19 mouse cellular contexts compared by ENCODE assay signal in the genomic region with DNA sequence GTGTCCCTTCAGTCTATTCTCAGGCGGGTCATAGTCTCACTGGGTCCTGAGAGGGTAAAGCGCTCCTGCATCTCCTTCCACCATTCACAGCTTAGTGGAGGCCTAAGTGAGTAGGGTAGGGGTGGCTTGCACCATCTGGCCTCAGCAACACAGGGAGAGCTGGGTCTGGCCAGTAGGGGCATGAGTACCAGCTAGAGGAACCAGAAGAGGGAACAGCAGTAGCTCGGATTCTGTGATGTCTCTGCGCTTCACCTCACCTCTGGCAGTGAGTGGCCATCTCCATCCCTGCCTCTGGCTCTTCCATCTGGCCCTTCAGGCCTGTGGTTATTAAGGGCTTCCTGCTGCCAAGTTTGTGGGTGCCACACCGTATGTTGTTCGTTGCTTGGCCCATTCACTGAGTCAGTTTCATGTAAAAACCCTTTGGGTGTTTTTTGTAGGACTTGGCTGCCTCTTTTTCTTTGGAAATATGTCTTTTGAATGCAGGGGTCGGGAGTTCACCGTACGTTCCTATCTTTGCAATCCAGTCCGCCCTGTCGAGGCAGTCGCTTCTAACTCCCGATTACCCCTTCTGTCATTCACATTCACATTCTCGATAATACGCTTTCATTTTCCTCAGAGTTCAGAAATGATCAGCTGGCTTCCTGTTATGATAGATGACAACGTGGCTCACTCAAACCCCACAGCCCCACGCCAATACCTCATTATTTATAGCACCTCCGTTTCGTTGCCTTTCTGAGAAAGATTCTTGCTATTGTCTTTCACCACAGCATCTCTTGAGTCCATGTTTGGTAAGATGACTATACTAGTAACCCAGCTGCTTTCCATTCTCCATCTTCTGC.
DNase-seq lines count a peak whose midpoint lies in the region; ATAC-seq and TF ChIP-seq lines count a peak whose summit lies in the region.
"Had no signal": no experiment of that assay in that cellular context is flagged by ENCODE, and none has a peak within 500 bp of the region (broad histone marks: within the 10 kb centered on the region; RNA-seq: fewer than 3 reads in every experiment).

No protein-coding gene starts in this region.

- no peak for TF ChIP-seq CTCF in kidney, adult 2 months (conservative IDR thresholded peaks at IDR 0.05; ENCODE audit: insufficient read depth, insufficient read length, low read depth, low read length)

- no peak overlapping the region for H3K9ac ChIP-seq in hindbrain, embryonic 16.5 days (ENCODE audit: low read depth, low read length)
- no peak overlapping the region for H3K9ac ChIP-seq in hindbrain, embryonic 11.5 days (ENCODE audit: low read depth, low read length)
- no peak overlapping the region for H3K9ac ChIP-seq in midbrain, embryonic 13.5 days (replicated peaks)
- no peak overlapping the region for H3K9ac ChIP-seq in midbrain, embryonic 15.5 days
- H3K9ac ChIP-seq: embryonic facial prominence, embryonic 13.5 days; limb, embryonic 13.5 days; liver, embryonic 15.5 days had no signal

- TF ChIP-seq POLR2A in kidney, adult 2 months (IDR thresholded peaks at IDR 0.05; ENCODE audit: low read depth, low read length), result no peak

- H3K4me2 ChIP-seq in hindbrain, embryonic 16.5 days (ENCODE audit: low read length), result no peak overlapping the region
- no peak overlapping the region for H3K4me2 ChIP-seq in hindbrain, embryonic 11.5 days (replicated peaks; ENCODE audit: low read depth, low read length)
- H3K4me2 ChIP-seq in midbrain, embryonic 13.5 days (replicated peaks), result no peak overlapping the region
- H3K4me2 ChIP-seq in midbrain, embryonic 15.5 days, result no peak overlapping the region
- H3K4me2 ChIP-seq: embryonic facial prominence, embryonic 13.5 days; heart, embryonic 11.5 days; limb, embryonic 13.5 days; liver, embryonic 15.5 days had no signal

- DNase-seq in hindbrain, embryonic 11.5 days (ENCODE audit: low spot score), result no peak
- no peak for DNase-seq in kidney, adult 2 months
- no peak for DNase-seq in gastrocnemius, adult 18-20 months (ENCODE audit: low spot score)
- DNase-seq: adrenal gland, postnatal 14 days; cerebellum, adult 18-20 months; gastrocnemius, postnatal 14 days; heart, postnatal 14 days; kidney, postnatal 14 days; lung, postnatal 14 days; thymus, postnatal 36 days had no signal

- ATAC-seq in hindbrain, embryonic 16.5 days, result peak; percentile 49; the same call in 1 of the 2 replicates
- ATAC-seq in hindbrain, embryonic 11.5 days (ENCODE audit: low FRiP score), result no peak
- ATAC-seq in midbrain, embryonic 13.5 days, result 0 out of 2 replicates have a peak, but pooled peaks have one; percentile 17
- ATAC-seq in midbrain, embryonic 15.5 days (replicated peaks), result no peak
- ATAC-seq in activated CD4-positive, CD25-positive, alpha-beta regulatory T cell, adult 4 months, result peak; percentile 84

- no peak overlapping the region for H3K27ac ChIP-seq in hindbrain, embryonic 16.5 days (ENCODE audit: low read depth, low read length)
- no peak overlapping the region for H3K27ac ChIP-seq in hindbrain, embryonic 11.5 days (ENCODE audit: low read depth, low read length)
- no peak overlapping the region for H3K27ac ChIP-seq in midbrain, embryonic 13.5 days
- no peak overlapping the region for H3K27ac ChIP-seq in midbrain, embryonic 15.5 days
- H3K27ac ChIP-seq in kidney, adult 2 months (ENCODE audit: insufficient read depth, low read depth, low read length), result no peak overlapping the region
- H3K27ac ChIP-seq: embryonic facial prominence, embryonic 13.5 days; limb, embryonic 13.5 days; liver, embryonic 15.5 days had no signal

- 86% methylated on average over 19 of the region's 19 CpGs for WGBS in hindbrain, embryonic 16.5 days
- 94% methylated on average over 19 of the region's 19 CpGs for WGBS in hindbrain, embryonic 11.5 days
- 92% methylated on average over 19 of the region's 19 CpGs for WGBS in midbrain, embryonic 13.5 days
- 87% methylated on average over 19 of the region's 19 CpGs for WGBS in midbrain, embryonic 15.5 days
- WGBS in kidney, adult 2 months, result 88% methylated on average over 19 of the region's 19 CpGs

- no peak overlapping the region for H3K4me3 ChIP-seq in hindbrain, embryonic 16.5 days (ENCODE audit: low read length)
- no peak overlapping the region for H3K4me3 ChIP-seq in hindbrain, embryonic 11.5 days (ENCODE audit: low read depth, low read length)
- no peak overlapping the region for H3K4me3 ChIP-seq in midbrain, embryonic 13.5 days (replicated peaks)
- no peak overlapping the region for H3K4me3 ChIP-seq in midbrain, embryonic 15.5 days
- no peak overlapping the region for H3K4me3 ChIP-seq in kidney, adult 2 months (ENCODE audit: insufficient read depth, low read depth, low read length)
- H3K4me3 ChIP-seq: embryonic facial prominence, embryonic 13.5 days; limb, embryonic 13.5 days; liver, embryonic 15.5 days had no signal

- H3K9me3 ChIP-seq in hindbrain, embryonic 16.5 days (ENCODE audit: control insufficient read depth, low read length), result no peaks in the 10 kb centered on the region
- no peaks in the 10 kb centered on the region for H3K9me3 ChIP-seq in hindbrain, embryonic 11.5 days (ENCODE audit: control insufficient read depth, low read length)
- 0 out of 2 replicates have a peak, but pooled peaks cover 2% of the 10 kb centered on the region for H3K9me3 ChIP-seq in midbrain, embryonic 13.5 days
- H3K9me3 ChIP-seq in midbrain, embryonic 15.5 days, result no peaks in the 10 kb centered on the region
- H3K9me3 ChIP-seq: embryonic facial prominence, embryonic 13.5 days; limb, embryonic 13.5 days; liver, embryonic 15.5 days had no signal

- no peaks in the 10 kb centered on the region for H3K4me1 ChIP-seq in hindbrain, embryonic 16.5 days (ENCODE audit: control insufficient read depth, insufficient read depth, low read depth, low read length)
- H3K4me1 ChIP-seq in hindbrain, embryonic 11.5 days (replicated peaks; ENCODE audit: control insufficient read depth, insufficient read depth, low read length), result no peaks in the 10 kb centered on the region
- no peaks in the 10 kb centered on the region for H3K4me1 ChIP-seq in midbrain, embryonic 13.5 days (replicated peaks)
- no peaks in the 10 kb centered on the region for H3K4me1 ChIP-seq in midbrain, embryonic 15.5 days
- H3K4me1 ChIP-seq in kidney, adult 2 months (ENCODE audit: control insufficient read depth, insufficient read depth, low read length), result no peaks in the 10 kb centered on the region
- H3K4me1 ChIP-seq: limb, embryonic 13.5 days had no signal

- H3K36me3 ChIP-seq in hindbrain, embryonic 16.5 days (ENCODE audit: control insufficient read depth, insufficient read depth, low read length), result no peaks in the 10 kb centered on the region
- H3K36me3 ChIP-seq in hindbrain, embryonic 11.5 days (ENCODE audit: control insufficient read depth, insufficient read depth, low read length), result no peaks in the 10 kb centered on the region
- peaks cover 21% of the 10 kb centered on the region for H3K36me3 ChIP-seq in midbrain, embryonic 13.5 days
- H3K36me3 ChIP-seq in midbrain, embryonic 15.5 days (replicated peaks), result no peaks in the 10 kb centered on the region; the same call in 1 of the 2 replicates
- H3K36me3 ChIP-seq in kidney, adult 2 months (ENCODE audit: control insufficient read depth, insufficient read depth, low read length), result no peaks in the 10 kb centered on the region; the same call in 1 of the 2 replicates
- H3K36me3 ChIP-seq: liver, embryonic 15.5 days had no signal

- H3K27me3 ChIP-seq in hindbrain, embryonic 16.5 days (replicated peaks; ENCODE audit: control insufficient read depth, insufficient read depth, low read length), result no peaks in the 10 kb centered on the region
- H3K27me3 ChIP-seq in hindbrain, embryonic 11.5 days (ENCODE audit: control insufficient read depth, insufficient read depth, low read length), result no peaks in the 10 kb centered on the region
- H3K27me3 ChIP-seq in midbrain, embryonic 13.5 days, result no peaks in the 10 kb centered on the region
- H3K27me3 ChIP-seq in midbrain, embryonic 15.5 days (replicated peaks), result no peaks in the 10 kb centered on the region
- H3K27me3 ChIP-seq in kidney, adult 2 months (replicated peaks; ENCODE audit: control insufficient read depth, insufficient read depth, low read length), result no peaks in the 10 kb centered on the region
- H3K27me3 ChIP-seq: CH12.LX; embryonic facial prominence, embryonic 13.5 days; limb, embryonic 13.5 days; liver, embryonic 15.5 days had no signal

Comparison
In these comparisons a context has a peak if more than half of its experiments do, and no peak if none do; other contexts are left out.
1. ATAC-seq: peak in hindbrain, embryonic 16.5 days (single experiment), midbrain, embryonic 13.5 days (single experiment) and activated CD4-positive, CD25-positive, alpha-beta regulatory T cell, adult 4 months (single experiment); none in hindbrain, embryonic 11.5 days (single experiment) and midbrain, embryonic 15.5 days (single experiment).